Mouse (Mus musculus) stomach, postnatal 0 days (tissue): ENCODE measurements at regions not wholly inside any gene's neighbourhood (a gene's known extent, or its start where the extent isn't known, plus 50 kb on each side); places are given as distances from the start of the nearest gene placed in this dataset.

Source experiments
- ATAC-seq: fragments of 200-750 bp; cut with Nextera tagmentation; 2 replicates; pipeline ENCODE4 v1.8.0; 2017; ENCODE audit not compliant: low FRiP score, low TSS enrichment
- DNase-seq: peaks from one replicate; pipeline ENCODE4 v3.0.0-alpha.2; 2016; ENCODE audit warnings: low spot score
- H3K27ac ChIP-seq: fragments of 300-500 bp; sonication (generic); replicated peaks from 2 replicates; pipeline ENCODE4 v1.5.1; 2014; ENCODE audit warnings: mild to moderate bottlenecking, control low read depth
- H3K27me3 ChIP-seq: fragments of 300-500 bp; sonication (generic); 2 replicates; pipeline ENCODE4 v1.6.1; 2014; ENCODE audit warnings: low read length; ENCODE audit not compliant: control insufficient read depth, insufficient read depth
- H3K36me3 ChIP-seq: fragments of 300-500 bp; sonication (generic); 2 replicates; pipeline ENCODE4 v1.6.1; 2014; ENCODE audit warnings: low read length, mixed read lengths; ENCODE audit not compliant: control insufficient read depth, insufficient read depth
- H3K4me1 ChIP-seq: fragments of 300-500 bp; sonication (generic); replicated peaks from 2 replicates; pipeline ENCODE4 v1.6.1; 2014; ENCODE audit warnings: antibody characterized with exemption; ENCODE audit not compliant: control insufficient read depth, insufficient read depth
- H3K4me2 ChIP-seq: fragments of 300-500 bp; sonication (generic); replicated peaks from 2 replicates; pipeline ENCODE4 v1.6.1; 2014; ENCODE audit warnings: low read depth, mild to moderate bottlenecking, control low read depth, moderate library complexity
- H3K4me3 ChIP-seq: fragments of 300-500 bp; sonication (generic); 2 replicates; pipeline ENCODE4 v1.5.1; 2014; ENCODE audit warnings: low read depth, low read length, control low read depth
- H3K9ac ChIP-seq: fragments of 300-500 bp; sonication (generic); 2 replicates; pipeline ENCODE4 v1.6.1; 2014; ENCODE audit warnings: mild to moderate bottlenecking, low read length, control low read depth, mixed read lengths
- H3K9me3 ChIP-seq: fragments of 300-500 bp; sonication (generic); 2 replicates; pipeline ENCODE4 v1.6.1; 2016; ENCODE audit warnings: low read length; ENCODE audit not compliant: control insufficient read depth
- CTCF ChIP-seq: IDR thresholded peaks from 2 replicates; pipeline ENCODE4 v1.5.1; 2016; ENCODE audit warnings: antibody characterized with exemption, low read depth, mild to moderate bottlenecking, moderate library complexity
- EP300 ChIP-seq: optimal IDR thresholded peaks from 2 replicates; pipeline ENCODE3; 2016; ENCODE audit warnings: antibody characterized with exemption
- WGBS: fragments of 180-500 bp; shearing (Covaris S2); extraction: QIAGEN DNeasy Blood & Tissue Kit; methylation state at CpG from one replicate; pipeline ENCODE4 v1.1.7; 2014; 5-methylcytosine and 5-hydroxymethylcytosine counted together

- no peak for ATAC-seq
- no peak for DNase-seq
- H3K27ac ChIP-seq = no peak overlapping the region
- H3K4me2 ChIP-seq = no peak overlapping the region
- WGBS = 60% methylated on average over 6 of the region's 6 CpGs
- no peaks in the 10 kb centered on the region for H3K27me3 ChIP-seq
- H3K4me1 ChIP-seq = no peaks in the 10 kb centered on the region
- H3K9me3 ChIP-seq = no peaks in the 10 kb centered on the region
- no peak for TF ChIP-seq CTCF
- no peak for TF ChIP-seq EP300
- H3K9ac ChIP-seq = no peak overlapping the region
- no peaks in the 10 kb centered on the region for H3K36me3 ChIP-seq
- no peak overlapping the region for H3K4me3 ChIP-seq
Measured at GRCm38 (mm10) chr7:115230525-115230924, 487.0 kb downstream of the Insc start.

- Histone ChIP-seq H3K4me3 (no peak overlapping the region), H3K4me1 (no peaks in the 10 kb centered on the region), H3K27me3 (no peaks in the 10 kb centered on the region), H3K9ac (no peak overlapping the region), H3K9me3 (no peaks in the 10 kb centered on the region), H3K36me3 (no peaks in the 10 kb centered on the region), H3K4me2 (no peak overlapping the region), H3K27ac (no peak overlapping the region)
- ATAC-seq (no peak), DNase-seq (no peak)
- TF ChIP-seq CTCF (no peak), EP300 (no peak)
- whole genome bisulfite sequencing = 52% methylated on average over 10 of the region's 10 CpGs
Measured at GRCm38 (mm10) chr7:115233850-115234436, 490.4 kb downstream of the Insc start.

DNA sequence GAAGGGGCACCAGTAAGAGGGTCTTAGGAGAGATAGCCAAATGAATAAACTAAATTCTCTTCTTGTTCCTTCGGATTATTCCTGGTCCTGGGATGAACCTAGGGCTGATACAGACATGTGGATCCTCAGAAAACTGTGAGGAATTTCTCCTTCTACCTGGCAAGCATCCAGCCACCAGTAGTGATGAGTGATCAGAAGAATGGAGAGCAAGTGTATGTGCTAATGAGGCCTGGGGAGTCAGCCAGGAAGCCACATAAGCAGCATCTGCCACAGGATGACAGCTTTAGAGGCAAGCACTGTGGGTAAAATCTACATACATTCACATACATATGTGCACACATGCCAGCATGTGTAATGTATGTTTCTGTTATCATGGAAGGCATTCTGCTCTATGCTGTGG lies 493.6 kb downstream of the Insc start:
- Histone ChIP-seq H3K4me3 (no peak overlapping the region), H3K4me1 (no peaks in the 10 kb centered on the region), H3K9ac (no peak overlapping the region), H3K27me3 (no peaks in the 10 kb centered on the region), H3K27ac (no peak overlapping the region), H3K36me3 (no peaks in the 10 kb centered on the region), H3K9me3 (no peaks in the 10 kb centered on the region), H3K4me2 (no peak overlapping the region)
- DNase-seq = no peak
- no peak for ATAC-seq
- no peak for TF ChIP-seq EP300
- TF ChIP-seq CTCF = no peak
- 91% methylated on average over 1 of the region's 1 CpGs for WGBS

- Histone ChIP-seq H3K4me1 (no peaks in the 10 kb centered on the region), H3K27ac (no peak overlapping the region), H3K4me2 (no peak overlapping the region), H3K4me3 (no peak overlapping the region), H3K36me3 (no peaks in the 10 kb centered on the region), H3K9me3 (no peaks in the 10 kb centered on the region), H3K27me3 (no peaks in the 10 kb centered on the region), H3K9ac (no peak overlapping the region)
- no peak for TF ChIP-seq CTCF
- TF ChIP-seq EP300 = no peak
- 85% methylated on average over 2 of the region's 2 CpGs for WGBS
- DNase-seq = no peak
- ATAC-seq = no peak
Measured at GRCm38 (mm10) chr7:115251591-115252369, 508.3 kb downstream of the Insc start.

DNA sequence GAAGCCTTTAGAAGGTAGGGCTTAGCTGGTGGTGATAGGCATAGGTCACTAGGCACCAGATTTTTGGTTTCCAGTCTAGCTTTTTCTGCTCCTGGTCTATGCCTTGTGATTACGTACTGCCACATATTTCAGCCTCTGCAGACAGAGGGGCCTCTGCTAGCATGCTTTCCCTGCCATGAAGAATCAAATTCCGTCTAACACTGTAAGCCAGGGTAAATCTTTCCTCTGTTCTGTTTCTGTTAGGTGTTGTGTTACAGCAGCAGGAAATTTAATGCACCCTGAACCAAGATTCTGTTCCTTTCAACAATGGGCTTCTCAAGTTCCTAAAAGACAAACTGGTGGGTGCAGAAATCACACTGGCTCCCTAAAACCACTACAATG lies 508.9 kb downstream of the Insc start:
- 60% methylated on average over 2 of the region's 2 CpGs for WGBS

DNA sequence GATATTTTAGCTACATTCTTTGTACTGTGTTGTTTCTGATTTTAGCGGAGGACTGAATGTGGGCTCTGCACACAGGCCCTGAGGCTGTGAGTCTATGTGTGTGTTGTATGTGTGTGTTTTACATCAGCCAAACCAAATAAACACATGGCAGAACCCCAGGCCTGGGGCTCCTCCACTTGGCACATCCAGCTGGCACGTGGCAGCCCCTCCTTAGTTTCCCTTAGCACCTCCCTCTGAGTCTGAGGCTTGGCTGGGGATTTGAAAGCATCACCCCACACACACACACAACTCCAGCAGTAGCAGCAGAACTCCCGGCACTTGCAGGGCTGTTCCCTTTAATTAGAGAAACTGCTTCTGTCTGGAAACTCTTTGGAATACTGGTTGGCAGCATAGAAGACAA lies 515.1 kb downstream of the Insc start:
- Histone ChIP-seq H3K36me3 (no peaks in the 10 kb centered on the region), H3K27ac (no peak overlapping the region), H3K4me3 (no peak overlapping the region), H3K4me2 (no peak overlapping the region), H3K9me3 (no peaks in the 10 kb centered on the region), H3K4me1 (no peaks in the 10 kb centered on the region), H3K27me3 (no peaks in the 10 kb centered on the region), H3K9ac (no peak overlapping the region)
- no peak for TF ChIP-seq CTCF
- TF ChIP-seq EP300 = no peak
- WGBS = 36% methylated on average over 3 of the region's 3 CpGs
- peak; percentile 14 for DNase-seq
- ATAC-seq = no peak

More for the DNA sequence above, 508.9 kb downstream of the Insc start:
- Histone ChIP-seq H3K27ac (no peak overlapping the region), H3K27me3 (no peaks in the 10 kb centered on the region), H3K4me3 (no peak overlapping the region), H3K9me3 (no peaks in the 10 kb centered on the region), H3K36me3 (no peaks in the 10 kb centered on the region), H3K9ac (no peak overlapping the region), H3K4me1 (no peaks in the 10 kb centered on the region), H3K4me2 (no peak overlapping the region)
- ATAC-seq (no peak), DNase-seq (no peak)
- TF ChIP-seq CTCF (no peak), EP300 (no peak)
